Mouse (Mus musculus) forebrain, embryonic 10.5 days (tissue): ENCODE data around the gene Naa20. TPM values are rescaled to one million over a fixed set of nuclear protein-coding genes. Genes with fewer than 3 reads are reported as not detected.
A peak's percentile ranks its signal among the peaks of the same experiment; 100 is the strongest.

ENCODE experiments used
- DNase-seq: peaks from one replicate; pipeline ENCODE4 v3.0.0-alpha.2; 2017; ENCODE audit warnings: low spot score; ENCODE audit errors: extremely low spot score
- H3K27ac ChIP-seq: fragments of 300-500 bp; sonication (generic); 2 replicates; pipeline ENCODE4 v1.5.1; 2016; ENCODE audit warnings: mild to moderate bottlenecking
- H3K27me3 ChIP-seq: fragments of 300-500 bp; sonication (generic); 2 replicates; pipeline ENCODE4 v1.6.1; 2016; ENCODE audit warnings: mild to moderate bottlenecking; ENCODE audit not compliant: poor library complexity, severe bottlenecking
- H3K36me3 ChIP-seq: fragments of 300-500 bp; sonication (generic); replicated peaks from 2 replicates; pipeline ENCODE4 v1.6.1; 2016; ENCODE audit warnings: mild to moderate bottlenecking, moderate library complexity
- H3K4me1 ChIP-seq: fragments of 300-500 bp; sonication (generic); 2 replicates; pipeline ENCODE4 v1.6.1; 2016
- H3K4me3 ChIP-seq: fragments of 300-500 bp; sonication (generic); 2 replicates; pipeline ENCODE4 v1.5.1; 2016; ENCODE audit warnings: mild to moderate bottlenecking, moderate library complexity
- H3K9me3 ChIP-seq: fragments of 300-500 bp; sonication (generic); 2 replicates; pipeline ENCODE4 v1.6.1; 2016; ENCODE audit warnings: mild to moderate bottlenecking, moderate library complexity
- WGBS: fragments of 180-500 bp; shearing (Covaris S2); methylation state at CpG from one replicate; pipeline ENCODE4 v1.1.7; 2016; 5-methylcytosine and 5-hydroxymethylcytosine counted together
- polyA plus RNA-seq: library from polyadenylated mRNA; unstranded; fragments of >200 nt; fragmentation: Nextera tagmentation; extraction: Ambion mirVana; gene quantifications from 2 replicates; pipeline ENCODE4 v1.2.1, GENCODE M21; 2016

Gene Naa20
- 155 and 167 TPM in 2 replicates for polyA plus RNA-seq

DNA sequence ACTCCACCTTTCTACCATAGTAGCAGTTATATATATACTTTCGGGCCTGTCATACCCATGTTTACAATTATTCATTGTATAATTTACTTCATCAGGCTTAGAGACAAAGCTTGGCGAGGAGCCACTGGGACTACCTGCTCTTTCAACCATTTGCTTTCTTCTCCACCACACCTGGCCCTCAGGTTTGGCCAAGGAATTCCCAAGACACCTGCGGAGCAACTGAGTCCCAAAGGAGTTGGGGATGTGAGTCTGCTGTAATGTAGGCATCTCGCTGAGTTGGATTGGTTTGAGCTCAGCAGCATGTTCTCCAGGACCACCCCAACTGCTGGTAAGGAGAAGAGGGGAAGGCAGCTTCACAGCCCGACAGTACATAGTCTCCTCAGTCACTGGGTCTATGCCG lies at the start of gene Naa20:
Gene Naa20 (plus strand): TSS at position 239 of the 400 bp plus-strand sequence.
- Histone ChIP-seq H3K9me3 (no peaks in the 10 kb centered on the region), H3K27me3 (no peaks in the 10 kb centered on the region), H3K27ac (peak within 1 kb of the TSS; percentile 93), H3K36me3 (peaks cover 11% of the 10 kb centered on the region), H3K4me1 (peaks cover 25% of the 10 kb centered on the region), H3K4me3 (peak within 1 kb of the TSS; percentile 79)
- no peak for DNase-seq
- WGBS, result 87% methylated on average over 6 of the region's 6 CpGs

DNA sequence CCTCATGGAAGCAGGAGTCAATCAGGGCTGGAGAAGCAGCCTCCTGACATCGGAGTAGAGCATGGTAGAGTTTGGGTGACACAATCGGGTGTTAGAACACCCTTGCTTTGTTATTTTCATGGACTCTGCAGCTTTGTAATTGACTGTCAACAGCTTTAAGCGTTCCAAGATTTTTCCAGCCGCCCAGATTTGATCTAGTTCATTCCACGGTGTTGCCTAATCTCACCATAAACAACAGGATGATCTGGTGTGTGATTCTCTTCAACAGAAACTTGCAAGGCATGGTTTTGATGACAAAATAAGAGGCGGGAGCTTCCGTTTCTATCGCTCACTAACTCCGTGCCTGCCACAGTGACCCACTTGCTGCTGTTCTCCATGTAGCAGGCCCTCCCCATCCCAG lies 46.1 kb upstream of the Naa20 start:
- 0 out of 2 replicates have a peak, but pooled peaks cover 6% of the 10 kb centered on the region for H3K27me3 ChIP-seq
- 92% methylated on average over 9 of the region's 9 CpGs for WGBS
- DNase-seq, result no peak
- H3K4me3 ChIP-seq, result no peak overlapping the region
- peaks cover 21% of the 10 kb centered on the region for H3K4me1 ChIP-seq
- no peak overlapping the region for H3K27ac ChIP-seq
- H3K36me3 ChIP-seq, result no peaks in the 10 kb centered on the region
- H3K9me3 ChIP-seq, result no peaks in the 10 kb centered on the region

DNA sequence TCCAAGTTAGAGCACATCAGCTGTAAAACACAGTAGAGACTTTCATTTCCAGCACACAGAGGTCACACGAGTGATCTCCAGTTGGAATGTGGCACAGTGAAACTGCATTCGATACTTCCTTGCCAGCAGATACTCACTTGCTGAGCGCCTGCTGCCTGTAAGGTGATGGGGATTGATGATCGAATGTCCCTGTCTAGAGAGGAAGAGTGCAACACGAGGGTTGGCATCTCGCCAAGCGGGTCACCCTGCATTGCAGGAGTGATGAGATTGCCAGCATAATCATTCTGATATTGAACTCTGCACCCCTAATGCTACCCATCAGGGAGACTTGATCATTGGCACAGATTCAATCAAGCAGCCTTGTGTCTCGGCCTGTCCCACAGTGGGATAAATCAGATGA lies 44.0 kb upstream of the Naa20 start:
- H3K9me3 ChIP-seq, result no peaks in the 10 kb centered on the region
- DNase-seq, result no peak
- WGBS, result 93% methylated on average over 8 of the region's 8 CpGs
- no peak overlapping the region for H3K27ac ChIP-seq
- peaks cover 13% of the 10 kb centered on the region; the same call in 1 of the 2 replicates for H3K27me3 ChIP-seq
- H3K4me1 ChIP-seq, result peaks cover 38% of the 10 kb centered on the region
- H3K4me3 ChIP-seq, result no peak overlapping the region
- H3K36me3 ChIP-seq, result no peaks in the 10 kb centered on the region

DNA sequence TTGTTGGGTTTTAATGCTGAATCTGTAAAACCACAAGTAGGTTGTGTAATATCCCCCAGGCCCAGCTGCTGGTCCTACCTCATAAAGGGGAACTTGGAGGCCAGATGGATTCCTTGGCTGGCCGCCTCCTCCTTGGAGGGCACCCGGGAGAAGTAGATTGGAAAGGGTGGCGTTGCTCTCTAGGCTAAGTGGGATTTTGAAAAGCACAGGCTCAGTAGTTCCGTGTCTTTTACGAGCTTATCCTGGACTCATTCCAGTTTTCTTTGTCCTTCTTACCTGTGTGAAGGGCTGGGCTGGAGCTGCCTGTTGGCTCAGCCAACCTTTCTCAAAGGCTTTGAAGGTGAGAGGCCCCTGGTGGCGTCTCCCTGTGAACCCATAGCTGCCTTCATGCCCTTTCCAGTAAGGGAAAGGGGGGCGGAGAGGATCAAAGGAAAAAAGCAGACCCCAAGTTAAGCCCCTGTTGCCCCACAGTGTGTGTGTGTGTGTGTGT lies 42.4 kb upstream of the Naa20 start:
- WGBS, result 57% methylated on average over 7 of the region's 7 CpGs
- Histone ChIP-seq H3K27me3 (peaks cover 13% of the 10 kb centered on the region; the same call in 1 of the 2 replicates), H3K36me3 (no peaks in the 10 kb centered on the region), H3K9me3 (no peaks in the 10 kb centered on the region), H3K4me1 (peaks cover 48% of the 10 kb centered on the region), H3K27ac (peak overlapping the region; percentile 85), H3K4me3 (peak overlapping the region; percentile 52; the same call in 1 of the 2 replicates)
- no peak for DNase-seq

DNA sequence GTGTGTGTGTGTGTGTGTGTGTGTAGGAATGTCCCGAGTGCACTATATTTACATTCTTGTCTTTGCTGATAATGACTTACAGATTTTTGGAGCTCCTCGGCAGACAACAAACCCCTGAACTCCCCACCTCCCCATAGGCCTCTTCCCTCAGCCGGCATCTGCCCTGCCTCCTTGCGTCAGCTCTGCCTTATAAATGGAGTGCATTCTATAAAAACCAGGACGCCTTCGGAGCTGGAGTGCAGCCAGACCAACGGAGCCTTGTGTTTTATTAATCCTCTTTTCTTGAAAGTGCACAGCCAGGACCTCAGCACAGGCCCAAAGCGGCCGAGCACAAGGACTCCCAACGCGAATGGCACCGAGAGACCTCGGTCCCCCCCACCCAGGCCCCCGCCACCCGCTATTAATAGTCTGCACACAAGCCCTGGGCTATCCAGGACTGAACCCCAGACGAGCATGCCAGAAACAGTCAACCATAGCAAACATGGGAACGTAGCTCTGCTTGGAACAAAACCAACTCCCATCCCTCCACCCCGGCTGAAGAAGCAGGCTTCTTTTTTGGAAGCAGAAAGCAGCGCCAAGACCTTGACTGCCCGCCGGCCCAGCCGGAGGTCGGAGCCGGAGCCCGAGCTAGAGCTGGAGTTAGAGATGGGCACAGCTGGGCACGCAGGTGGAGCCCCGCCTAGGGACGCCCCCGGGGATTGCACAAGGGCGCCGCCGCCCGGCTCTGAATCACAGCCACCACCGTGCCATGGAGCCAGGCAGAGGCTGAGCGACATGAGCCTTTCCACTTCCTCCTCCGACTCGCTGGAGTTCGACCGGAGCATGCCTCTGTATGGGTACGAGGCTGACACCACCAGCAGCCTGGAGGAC lies 41.7 kb upstream of the Naa20 start:
- no peaks in the 10 kb centered on the region for H3K9me3 ChIP-seq
- peaks cover 13% of the 10 kb centered on the region; the same call in 1 of the 2 replicates for H3K27me3 ChIP-seq
- WGBS, result 9% methylated on average over 40 of the region's 40 CpGs
- peak; percentile 65 for DNase-seq
- no peaks in the 10 kb centered on the region for H3K36me3 ChIP-seq
- peaks cover 48% of the 10 kb centered on the region for H3K4me1 ChIP-seq
- H3K27ac ChIP-seq, result peak overlapping the region; percentile 85
- H3K4me3 ChIP-seq, result peak overlapping the region; percentile 52

DNA sequence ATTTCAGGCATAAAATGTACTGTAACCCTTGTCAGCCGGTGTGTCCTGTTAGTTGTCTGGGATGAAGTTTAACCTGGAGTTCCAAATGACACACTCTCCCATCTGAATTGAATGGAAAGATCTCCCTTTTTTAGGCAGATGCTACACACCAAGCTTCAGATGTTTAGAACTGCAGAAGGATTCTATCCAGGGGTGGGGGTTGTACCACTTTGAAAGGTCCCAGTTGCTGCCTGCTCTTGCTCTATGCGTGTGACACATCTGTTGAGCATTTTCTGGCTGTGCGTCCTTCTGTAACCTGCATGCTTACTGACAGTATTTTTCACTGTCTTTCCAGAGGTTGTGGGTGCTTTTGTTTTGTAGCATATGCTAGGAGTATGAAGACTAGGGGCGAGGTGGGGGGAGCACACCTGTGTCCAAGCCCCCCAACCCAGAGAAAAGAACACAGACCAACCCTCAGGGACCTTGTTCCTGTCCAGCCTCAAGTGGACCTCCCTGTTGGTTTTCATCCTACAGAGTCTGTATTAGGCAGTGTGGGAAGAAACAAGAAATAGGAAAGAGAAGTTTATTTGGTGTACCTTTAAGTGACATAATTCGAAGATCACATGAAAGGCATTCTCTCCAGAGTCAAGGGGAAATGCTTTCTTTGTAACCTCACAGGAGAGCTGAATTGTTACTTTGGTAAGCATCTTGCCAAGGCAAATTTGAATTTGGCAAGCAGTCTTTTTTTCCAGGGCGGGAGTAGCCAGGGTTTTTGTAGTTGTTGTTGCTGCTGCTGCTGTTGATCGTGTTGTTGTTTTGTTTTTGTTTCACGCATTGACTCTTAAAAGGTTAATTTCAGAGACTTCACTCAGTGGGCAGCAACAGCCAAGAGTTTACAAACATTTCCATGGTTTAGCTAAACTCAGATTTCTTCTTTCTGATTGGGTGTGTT lies 40.4 kb upstream of the Naa20 start:
- whole genome bisulfite sequencing, result 69% methylated on average over 8 of the region's 8 CpGs
- H3K27me3 ChIP-seq, result peaks cover 13% of the 10 kb centered on the region; the same call in 1 of the 2 replicates
- H3K36me3 ChIP-seq, result no peaks in the 10 kb centered on the region
- peaks cover 48% of the 10 kb centered on the region for H3K4me1 ChIP-seq
- H3K9me3 ChIP-seq, result no peaks in the 10 kb centered on the region
- H3K27ac ChIP-seq, result peak overlapping the region; percentile 85
- H3K4me3 ChIP-seq, result peak overlapping the region; percentile 52
- DNase-seq, result no peak

DNA sequence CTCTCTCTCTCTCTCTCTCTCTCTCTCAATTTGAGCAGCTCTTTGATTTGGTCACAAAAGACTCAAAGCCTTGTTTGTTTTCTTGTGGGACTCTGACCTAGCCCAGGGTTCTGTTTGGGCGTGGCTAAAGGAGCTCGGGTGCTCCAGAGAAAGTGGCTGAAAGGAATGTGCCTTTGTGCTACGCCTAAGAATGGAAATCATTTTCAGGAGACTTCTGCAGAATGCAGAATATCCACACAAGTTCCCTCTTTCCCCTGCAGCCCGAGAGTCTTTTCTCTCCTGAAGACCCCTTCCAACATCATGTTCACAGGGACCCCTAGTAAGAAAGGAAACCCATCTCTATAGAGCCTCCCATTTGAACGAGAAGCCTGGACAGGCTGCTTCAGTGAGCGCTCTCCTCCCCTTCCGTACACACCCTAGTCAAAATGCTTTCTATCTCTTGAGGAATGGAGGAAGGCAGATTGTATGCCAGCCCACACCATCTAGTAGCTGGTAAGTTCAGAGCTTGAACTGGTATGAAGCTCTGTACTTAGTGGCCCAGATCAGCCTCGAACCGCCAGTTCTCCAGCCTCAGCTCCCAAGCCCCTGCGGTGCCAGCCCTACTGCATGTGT lies 39.6 kb upstream of the Naa20 start:
- H3K4me1 ChIP-seq, result peaks cover 48% of the 10 kb centered on the region
- peaks cover 13% of the 10 kb centered on the region; the same call in 1 of the 2 replicates for H3K27me3 ChIP-seq
- H3K9me3 ChIP-seq, result peaks cover 6% of the 10 kb centered on the region; the same call in 1 of the 2 replicates
- H3K4me3 ChIP-seq, result peak overlapping the region; percentile 52
- WGBS, result 39% methylated on average over 10 of the region's 10 CpGs
- peak overlapping the region; percentile 85 for H3K27ac ChIP-seq
- H3K36me3 ChIP-seq, result 0 out of 2 replicates have a peak, but pooled peaks cover 2% of the 10 kb centered on the region
- DNase-seq, result no peak

DNA sequence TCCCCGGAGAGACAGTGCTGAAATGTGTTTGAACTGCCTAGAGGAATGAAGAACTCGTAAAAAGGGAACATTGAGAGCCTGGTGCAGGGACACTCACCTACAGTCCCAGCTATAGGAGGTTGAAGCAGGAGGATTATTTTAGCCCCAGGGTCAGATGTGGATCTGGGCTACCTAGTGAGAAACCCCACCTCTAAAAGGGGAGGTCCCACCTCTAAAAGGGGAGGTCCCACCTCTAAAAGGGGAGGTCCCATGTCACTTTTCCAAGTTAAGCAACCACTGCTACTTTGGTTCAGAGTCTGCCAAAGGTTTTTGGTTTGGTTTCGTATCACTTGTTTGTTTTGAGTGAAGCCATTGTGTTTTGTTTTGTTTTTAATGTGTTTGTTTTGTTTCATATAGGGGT lies 36.6 kb upstream of the Naa20 start:
- H3K4me1 ChIP-seq, result peaks cover 35% of the 10 kb centered on the region
- DNase-seq, result no peak
- H3K27me3 ChIP-seq, result peaks cover 13% of the 10 kb centered on the region; the same call in 1 of the 2 replicates
- H3K9me3 ChIP-seq, result peaks cover 6% of the 10 kb centered on the region; the same call in 1 of the 2 replicates
- H3K27ac ChIP-seq, result no peak overlapping the region
- 0 out of 2 replicates have a peak, but pooled peaks cover 7% of the 10 kb centered on the region for H3K36me3 ChIP-seq
- no peak overlapping the region for H3K4me3 ChIP-seq
- WGBS, result 92% methylated on average over 3 of the region's 3 CpGs

DNA sequence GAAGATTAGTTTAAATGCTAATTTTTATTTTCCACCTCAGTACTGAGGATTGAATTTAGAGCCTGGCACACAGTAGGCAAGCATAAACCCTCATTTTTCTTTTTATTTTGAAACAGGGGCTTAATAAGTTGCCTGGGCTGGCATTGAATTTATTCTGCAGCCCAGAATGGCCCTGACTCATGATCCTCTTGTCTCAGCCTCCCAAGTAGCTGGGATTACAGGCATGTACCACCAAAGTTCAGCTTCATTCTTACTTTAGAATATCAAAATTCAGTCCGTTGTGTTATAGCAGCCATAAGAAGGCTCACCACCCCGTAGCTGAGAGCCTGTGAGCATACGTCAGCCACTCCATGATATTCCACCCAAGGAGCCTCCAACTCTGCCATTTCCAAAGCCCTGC lies 35.7 kb upstream of the Naa20 start:
- Histone ChIP-seq H3K4me1 (peaks cover 26% of the 10 kb centered on the region), H3K27me3 (peaks cover 4% of the 10 kb centered on the region; the same call in 1 of the 2 replicates), H3K4me3 (no peak overlapping the region), H3K9me3 (peaks cover 6% of the 10 kb centered on the region; the same call in 1 of the 2 replicates), H3K27ac (no peak overlapping the region), H3K36me3 (0 out of 2 replicates have a peak, but pooled peaks cover 7% of the 10 kb centered on the region)
- no peak for DNase-seq
- WGBS, result 94% methylated on average over 3 of the region's 3 CpGs

DNA sequence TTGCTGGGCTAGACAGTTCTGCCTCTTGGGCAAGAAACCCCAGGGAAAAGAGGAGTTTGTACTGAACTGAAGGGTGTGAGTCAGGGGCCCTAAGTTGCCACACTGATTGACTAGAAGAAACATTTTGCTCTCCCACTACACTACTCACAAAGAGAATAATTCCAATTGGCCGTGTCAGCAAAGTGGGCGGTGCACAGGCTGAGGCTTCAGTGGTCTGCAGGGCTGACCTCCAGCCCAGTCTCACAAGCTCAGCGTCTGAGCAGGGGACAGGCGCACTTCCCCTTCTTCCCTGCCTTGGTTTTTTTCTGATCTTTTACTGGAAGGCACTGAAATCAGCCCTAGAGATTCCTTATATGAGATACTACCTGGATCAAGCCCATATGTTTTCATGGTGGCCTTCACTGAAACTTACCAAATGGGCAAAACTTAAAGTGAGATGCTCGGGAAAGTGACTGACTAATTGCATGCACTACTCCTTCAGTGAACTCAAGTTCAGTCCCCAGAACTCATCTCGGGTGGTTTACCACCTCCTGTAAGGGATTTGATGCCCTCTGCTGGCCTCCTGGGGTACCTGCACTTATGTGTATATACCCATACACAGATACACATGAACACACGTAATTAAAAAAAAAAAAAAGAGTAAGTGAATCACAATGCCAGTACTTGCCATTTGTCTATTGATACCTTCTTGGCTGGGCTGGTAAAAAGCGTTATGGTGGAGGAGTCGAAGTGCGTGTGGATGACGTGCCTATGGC lies 35.0 kb upstream of the Naa20 start:
- no peak overlapping the region for H3K4me3 ChIP-seq
- WGBS, result 92% methylated on average over 11 of the region's 11 CpGs
- H3K9me3 ChIP-seq, result peaks cover 6% of the 10 kb centered on the region; the same call in 1 of the 2 replicates
- H3K27me3 ChIP-seq, result no peaks in the 10 kb centered on the region
- H3K27ac ChIP-seq, result no peak overlapping the region
- no peak for DNase-seq
- H3K36me3 ChIP-seq, result 0 out of 2 replicates have a peak, but pooled peaks cover 7% of the 10 kb centered on the region
- H3K4me1 ChIP-seq, result peaks cover 20% of the 10 kb centered on the region

DNA sequence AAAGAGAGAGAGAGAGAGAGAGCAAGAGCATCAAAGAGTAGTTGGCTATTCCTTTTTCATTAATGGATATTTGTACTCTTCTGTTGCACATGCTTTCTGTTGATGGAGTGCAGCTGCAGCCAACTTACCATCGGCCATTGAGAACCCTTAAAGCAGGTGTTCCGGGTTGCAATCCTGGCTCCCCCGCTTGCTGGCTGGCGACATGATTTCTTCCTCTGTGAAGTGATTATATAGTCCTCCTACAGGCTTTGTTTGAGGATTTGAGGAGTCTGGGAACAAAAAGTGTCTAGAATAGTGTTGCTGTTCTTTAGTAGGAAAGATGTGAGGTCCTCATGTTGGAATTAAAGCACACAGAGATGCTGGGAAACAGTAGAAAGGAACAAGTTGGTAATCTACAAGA lies 30.6 kb upstream of the Naa20 start:
- no peak for DNase-seq
- WGBS, result 91% methylated on average over 4 of the region's 4 CpGs

More for the DNA sequence above, 30.6 kb upstream of the Naa20 start:
- Histone ChIP-seq H3K27ac (no peak overlapping the region), H3K9me3 (peaks cover 6% of the 10 kb centered on the region; the same call in 1 of the 2 replicates), H3K27me3 (no peaks in the 10 kb centered on the region), H3K4me1 (no peaks in the 10 kb centered on the region), H3K4me3 (no peak overlapping the region), H3K36me3 (0 out of 2 replicates have a peak, but pooled peaks cover 7% of the 10 kb centered on the region)
